Mouse (Mus musculus): ENCODE results near the gene Prkag1. TPM values are rescaled to one million over a fixed set of nuclear protein-coding genes. Genes with fewer than 3 reads are reported as not detected.

Gene Prkag1
- polyA plus RNA-seq, 1 experiment from 2014 or later, result 89.5 TPM

GRCm38 (mm10) chr15:98775533-98775932 lies 55.8 kb downstream of the Prkag1 start:
- H3K27me3 ChIP-seq, result no peaks in the 10 kb centered on the region
- in situ Hi-C loops (cut with MboI; ENCODE audit: low pct_unique_long_range_greater_than_20kb), result no loop called here

GRCm38 (mm10) chr15:98774096-98774495 lies 57.2 kb downstream of the Prkag1 start:
- DNase-seq (ENCODE audit: low read depth, low spot score) (no peak), ATAC-seq (no peak)
- H3K27me3 ChIP-seq, result no peaks in the 10 kb centered on the region
- TF ChIP-seq CTCF (IDR thresholded peaks at IDR 0.05), result no peak
- ChIA-PET CTCF (interaction anchor here (1.0 to 1.8 kb wide), 2 partner anchors 11 to 25 kb away, joined by 3 to 4 read pairs; partner anchors contain the start of gene Arf3), POLR2A (no interaction called here)
- in situ Hi-C loops (cut with MboI; ENCODE audit: low pct_unique_long_range_greater_than_20kb), result no loop called here

More at GRCm38 (mm10) chr15:98775533-98775932, 55.8 kb downstream of the Prkag1 start:
- ChIA-PET CTCF (interaction anchor here (1.8 kb wide), 1 partner anchor 24 kb away, joined by 4 read pairs; no protein-coding TSS in a partner anchor), POLR2A (interaction anchor here (0.8 kb wide), 1 partner anchor 12 kb away, joined by 3 read pairs; the partner anchor contains the start of gene Arf3)
- TF ChIP-seq CTCF (IDR thresholded peaks at IDR 0.05), result no peak
- DNase-seq (ENCODE audit: low read depth, low spot score), result no peak
- ATAC-seq, result no peak

- H3K27me3 ChIP-seq, result no peaks in the 10 kb centered on the region
- in situ Hi-C loops (cut with MboI; ENCODE audit: low pct_unique_long_range_greater_than_20kb), result no loop called here
- DNase-seq (ENCODE audit: low read depth, low spot score), result no peak
Measured at GRCm38 (mm10) chr15:98772511-98773211, 58.7 kb downstream of the Prkag1 start.

GRCm38 (mm10) chr15:98771813-98772425 lies 59.4 kb downstream of the Prkag1 start:
- CTCF ChIA-PET, result no interaction called here
- in situ Hi-C loops (cut with MboI; ENCODE audit: low pct_unique_long_range_greater_than_20kb), result no loop called here
- H3K27me3 ChIP-seq, result no peaks in the 10 kb centered on the region
- TF ChIP-seq CTCF (IDR thresholded peaks at IDR 0.05), result no peak
- POLR2A ChIA-PET, result interaction anchor here (1.6 kb wide), 1 partner anchor 20 kb away, joined by 3 read pairs; no protein-coding TSS in a partner anchor
- no peak for DNase-seq (ENCODE audit: low read depth, low spot score)
- no peak for ATAC-seq

More at GRCm38 (mm10) chr15:98772511-98773211, 58.7 kb downstream of the Prkag1 start:
- no peak for ATAC-seq
- TF ChIP-seq CTCF (IDR thresholded peaks at IDR 0.05), result no peak
- POLR2A ChIA-PET, result interaction anchor here (1.6 kb wide), 1 partner anchor 19 kb away, joined by 3 read pairs; no protein-coding TSS in a partner anchor
- CTCF ChIA-PET, result no interaction called here

- no peak for TF ChIP-seq CTCF (IDR thresholded peaks at IDR 0.05)
- ChIA-PET CTCF (no interaction called here), POLR2A (interaction anchor here (0.6 to 0.7 kb wide), 2 partner anchors 23 to 184 kb away, joined by 3 read pairs; no protein-coding TSS in a partner anchor)
- H3K27me3 ChIP-seq, result no peaks in the 10 kb centered on the region
- DNase-seq (ENCODE audit: low read depth, low spot score), result no peak
- no peak for ATAC-seq
- in situ Hi-C loops (cut with MboI; ENCODE audit: low pct_unique_long_range_greater_than_20kb), result no loop called here
Measured at GRCm38 (mm10) chr15:98768259-98768658, 63.1 kb downstream of the Prkag1 start.

GRCm38 (mm10) chr15:98765929-98766328 lies 65.4 kb downstream of the Prkag1 start:
- POLR2A ChIA-PET, result no interaction called here
- in situ Hi-C loops (cut with MboI; ENCODE audit: low pct_unique_long_range_greater_than_20kb), result no loop called here
- H3K27me3 ChIP-seq, result no peaks in the 10 kb centered on the region
- DNase-seq (ENCODE audit: low read depth, low spot score) (no peak), ATAC-seq (no peak)
- TF ChIP-seq CTCF (IDR thresholded peaks at IDR 0.05), result no peak
- CTCF ChIA-PET, result no interaction called here

Other genes with a start within 250 kb of the Prkag1 start
- 114 TPM for gene Adcy6, start 221.4 kb downstream of the Prkag1 start, polyA plus RNA-seq (2021)
- gene Cacnb3, start 200.7 kb downstream of the Prkag1 start, polyA plus RNA-seq (2021), result 69.7 TPM
- 109 TPM for gene Ddx23, start 168.6 kb downstream of the Prkag1 start, polyA plus RNA-seq (2021)
- 14.8 TPM for gene Rnd1, start 154.1 kb downstream of the Prkag1 start, polyA plus RNA-seq (2021)
- gene Ccdc65, start 123.3 kb downstream of the Prkag1 start, polyA plus RNA-seq (2021), result 7.6 TPM
- 0.41 TPM for gene Fkbp11, start 103.3 kb downstream of the Prkag1 start, polyA plus RNA-seq (2021)
- gene Arf3, start 68.3 kb downstream of the Prkag1 start, polyA plus RNA-seq (2021), result 136 TPM
- gene Wnt10b, start 53.4 kb downstream of the Prkag1 start, polyA plus RNA-seq (2021), result not detected
- not detected for gene Wnt1, start 41.7 kb downstream of the Prkag1 start, polyA plus RNA-seq (2021)
- not detected for gene Ddn, start 22.0 kb downstream of the Prkag1 start, polyA plus RNA-seq (2021)
- 29.6 TPM for gene Kmt2d, start 39.7 kb upstream of the Prkag1 start, polyA plus RNA-seq (2021)
- 17.0 TPM for gene Rhebl1, start 63.0 kb upstream of the Prkag1 start, polyA plus RNA-seq (2021)
- gene Dhh, start 67.0 kb upstream of the Prkag1 start, polyA plus RNA-seq (2021), result not detected
- gene Lmbr1l, start 86.7 kb upstream of the Prkag1 start, polyA plus RNA-seq (2021), result 26.9 TPM
- gene Tuba1b, start 103.0 kb upstream of the Prkag1 start, polyA plus RNA-seq (2021), result 921 TPM
- gene Gm49450, start 122.0 kb upstream of the Prkag1 start, polyA plus RNA-seq (2021), result not detected
- gene Tuba1a, start 122.2 kb upstream of the Prkag1 start, polyA plus RNA-seq (2021), result 414 TPM
- 210 TPM for gene Tuba1c, start 198.4 kb upstream of the Prkag1 start, polyA plus RNA-seq (2021)
- 0.76 TPM for gene Prph, start 223.7 kb upstream of the Prkag1 start, polyA plus RNA-seq (2021)
- 23.7 TPM for gene Troap, start 243.1 kb upstream of the Prkag1 start, polyA plus RNA-seq (2021)

Data from Patski (cell line).